Mouse (Mus musculus) lung, adult 2 months (tissue): ENCODE results near the gene Ptpn3.

Experiments used
- CTCF ChIP-seq: fragments of 200-500 bp; IDR thresholded peaks from 2 replicates; pipeline ENCODE4 v1.5.1; 2011; ENCODE audit warnings: mild to moderate bottlenecking, low read length, control low read depth; ENCODE audit not compliant: insufficient read depth
- POLR2A ChIP-seq: fragments of 200-500 bp; IDR thresholded peaks from 2 replicates; pipeline ENCODE4 v1.6.1; 2011; ENCODE audit warnings: low read depth, mild to moderate bottlenecking, control low read depth, low read length, borderline replicate concordance; ENCODE audit errors: extremely low read depth

- TF ChIP-seq CTCF (no peak), POLR2A (no peak)
These were observed 128.8 kb downstream of the Ptpn3 start for GRCm38 (mm10) chr4:57172861-57173260.
